Mouse (Mus musculus) kidney, embryonic 16.5 days (tissue): ENCODE measurements around the gene Stk16. TPM values are rescaled to one million over a fixed set of nuclear protein-coding genes. Genes with fewer than 3 reads are reported as not detected.

Experiments
- ATAC-seq: fragments of 200-750 bp; cut with Nextera tagmentation; 2 replicates; pipeline ENCODE4 v1.8.0; 2017; ENCODE audit warnings: moderate TSS enrichment; ENCODE audit not compliant: low FRiP score, low TSS enrichment
- H3K27ac ChIP-seq: fragments of 300-500 bp; sonication (generic); 2 replicates; pipeline ENCODE4 v1.5.1; 2014; ENCODE audit warnings: low read length
- H3K27me3 ChIP-seq: fragments of 300-500 bp; sonication (generic); 2 replicates; pipeline ENCODE4 v1.6.1; 2014; ENCODE audit warnings: low read length, control low read depth, mixed read lengths; ENCODE audit not compliant: insufficient read depth
- H3K36me3 ChIP-seq: fragments of 300-500 bp; sonication (generic); 2 replicates; pipeline ENCODE4 v1.6.1; 2014; ENCODE audit warnings: low read length, control low read depth, mixed read lengths; ENCODE audit not compliant: insufficient read depth
- H3K4me1 ChIP-seq: fragments of 300-500 bp; sonication (generic); 2 replicates; pipeline ENCODE4 v1.6.1; 2014; ENCODE audit warnings: low read length, control low read depth, mixed read lengths; ENCODE audit not compliant: insufficient read depth
- H3K4me2 ChIP-seq: fragments of 300-500 bp; sonication (generic); replicated peaks from 2 replicates; pipeline ENCODE4 v1.6.1; 2014; ENCODE audit warnings: low read depth, low read length
- H3K4me3 ChIP-seq: fragments of 300-500 bp; sonication (generic); 2 replicates; pipeline ENCODE4 v1.5.1; 2014; ENCODE audit warnings: mild to moderate bottlenecking, low read length
- H3K9ac ChIP-seq: fragments of 300-500 bp; sonication (generic); replicated peaks from 2 replicates; pipeline ENCODE4 v1.6.1; 2014; ENCODE audit warnings: low read length
- H3K9me3 ChIP-seq: fragments of 300-500 bp; sonication (generic); 2 replicates; pipeline ENCODE4 v1.6.1; 2016; ENCODE audit warnings: low read length, control low read depth
- WGBS: fragments of 180-500 bp; shearing (Covaris S2); extraction: QIAGEN DNeasy Blood & Tissue Kit; methylation state at CpG from one replicate; pipeline ENCODE4 v1.1.7; 2014; 5-methylcytosine and 5-hydroxymethylcytosine counted together
- polyA plus RNA-seq: library from polyadenylated mRNA; unstranded; fragments of >200 nt; fragmentation: Nextera tagmentation; extraction: Ambion mirVana; gene quantifications from 2 replicates; pipeline ENCODE4 v1.2.1, GENCODE M21; 2015

Stk16 gene
- polyA plus RNA-seq, 1 experiment from 2014 or later: 169 TPM

DNA sequence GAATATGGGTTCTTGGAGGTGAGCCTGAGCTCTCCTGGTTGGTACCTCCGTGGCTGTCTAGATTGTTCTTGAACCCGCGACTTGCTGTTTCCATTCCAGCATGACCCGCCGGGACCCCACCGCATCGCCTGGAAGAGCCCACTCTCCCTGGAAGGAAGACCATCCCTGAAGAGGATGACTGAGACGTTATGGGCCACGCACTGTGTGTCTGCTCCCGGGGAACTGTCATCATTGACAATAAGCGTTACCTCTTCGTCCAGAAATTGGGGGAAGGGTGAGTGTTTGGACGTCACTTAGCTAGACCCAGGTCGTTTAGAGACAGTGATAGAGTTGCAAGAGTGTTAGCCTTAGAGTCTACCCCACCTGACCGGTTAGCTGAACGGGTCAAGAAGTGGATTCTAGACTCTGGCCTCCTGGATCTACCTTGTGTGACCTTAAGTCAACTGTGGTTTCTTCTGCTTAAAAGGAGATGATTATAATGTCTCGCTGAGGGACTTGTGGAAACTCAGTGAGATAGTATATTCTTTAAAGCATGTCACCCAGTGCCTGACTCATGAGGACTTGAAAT lies 587 bp downstream of the Stk16 start:
- H3K4me3 ChIP-seq: peak overlapping the region; percentile 98
- no peak for ATAC-seq
- peaks cover 48% of the 10 kb centered on the region for H3K4me1 ChIP-seq
- peak overlapping the region; percentile 97 for H3K9ac ChIP-seq
- no peaks in the 10 kb centered on the region for H3K27me3 ChIP-seq
- peak overlapping the region; percentile 84 for H3K4me2 ChIP-seq
- WGBS: 12% methylated on average over 17 of the region's 17 CpGs
- peaks cover 32% of the 10 kb centered on the region for H3K36me3 ChIP-seq
- H3K27ac ChIP-seq: peak overlapping the region; percentile 52; the same call in 1 of the 2 replicates
- no peaks in the 10 kb centered on the region for H3K9me3 ChIP-seq

DNA sequence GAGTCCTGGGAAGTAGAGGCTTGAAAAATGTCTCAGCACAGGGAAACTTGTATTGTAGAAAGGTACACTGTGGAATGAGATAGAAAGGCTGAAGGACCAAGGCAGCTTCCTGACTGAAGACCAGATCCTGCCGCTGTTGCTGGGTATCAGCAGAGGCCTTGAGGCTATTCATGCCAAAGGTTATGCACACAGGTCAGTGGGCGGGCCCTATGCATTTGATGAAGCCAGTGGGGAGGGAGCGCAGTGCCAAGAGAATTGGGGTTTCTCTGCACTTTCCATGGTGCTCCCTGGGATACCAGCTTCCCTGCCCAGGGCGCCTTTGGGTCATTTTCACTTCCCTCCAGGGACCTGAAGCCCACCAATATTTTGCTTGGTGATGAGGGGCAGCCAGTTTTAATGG lies 1.9 kb downstream of the Stk16 start:
- H3K4me1 ChIP-seq: peaks cover 48% of the 10 kb centered on the region

DNA sequence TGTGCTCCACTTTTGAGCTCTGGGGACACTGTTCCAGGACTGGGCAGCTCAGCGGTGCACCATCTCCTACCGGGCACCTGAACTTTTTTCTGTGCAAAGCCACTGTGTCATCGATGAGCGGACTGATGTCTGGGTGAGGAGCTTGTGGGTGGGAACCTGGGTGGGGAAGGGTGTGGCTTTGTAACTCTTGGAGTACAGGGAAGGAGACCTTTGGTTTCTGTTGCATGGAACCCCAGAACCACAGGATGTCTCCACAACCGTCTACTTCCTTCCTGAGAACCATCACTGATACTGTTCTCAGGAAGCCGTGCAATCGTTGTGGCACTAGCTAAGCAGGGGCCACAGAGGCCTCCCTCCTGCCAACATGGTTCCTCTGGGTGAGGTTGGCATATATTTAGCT lies 2.5 kb downstream of the Stk16 start:
- 87% methylated on average over 7 of the region's 7 CpGs for WGBS

More for the DNA sequence above, 1.9 kb downstream of the Stk16 start:
- WGBS: 87% methylated on average over 4 of the region's 4 CpGs
- peaks cover 34% of the 10 kb centered on the region for H3K36me3 ChIP-seq
- H3K9ac ChIP-seq: no peak overlapping the region
- H3K4me3 ChIP-seq: no peak overlapping the region
- H3K27ac ChIP-seq: no peak overlapping the region
- peaks cover 5% of the 10 kb centered on the region; the same call in 1 of the 2 replicates for H3K27me3 ChIP-seq
- ATAC-seq: no peak
- no peaks in the 10 kb centered on the region for H3K9me3 ChIP-seq
- H3K4me2 ChIP-seq: no peak overlapping the region

GRCm38 (mm10) chr1:75214442-75214841 lies 3.8 kb downstream of the Stk16 start:
- Histone ChIP-seq H3K4me3 (no peak overlapping the region), H3K9me3 (no peaks in the 10 kb centered on the region), H3K36me3 (peaks cover 34% of the 10 kb centered on the region), H3K9ac (peak overlapping the region; percentile 27; the same call in 1 of the 2 replicates), H3K27ac (peak overlapping the region; percentile 91), H3K27me3 (peaks cover 14% of the 10 kb centered on the region; the same call in 1 of the 2 replicates), H3K4me2 (no peak overlapping the region), H3K4me1 (peaks cover 48% of the 10 kb centered on the region)
- ATAC-seq: peak; percentile 49
- 61% methylated on average over 2 of the region's 2 CpGs for WGBS

More for the DNA sequence above, 2.5 kb downstream of the Stk16 start:
- Histone ChIP-seq H3K9me3 (no peaks in the 10 kb centered on the region), H3K27ac (peak overlapping the region; percentile 91), H3K36me3 (peaks cover 34% of the 10 kb centered on the region), H3K4me2 (no peak overlapping the region), H3K4me3 (no peak overlapping the region), H3K9ac (no peak overlapping the region), H3K27me3 (peaks cover 7% of the 10 kb centered on the region; the same call in 1 of the 2 replicates), H3K4me1 (peaks cover 48% of the 10 kb centered on the region)
- no peak for ATAC-seq

DNA sequence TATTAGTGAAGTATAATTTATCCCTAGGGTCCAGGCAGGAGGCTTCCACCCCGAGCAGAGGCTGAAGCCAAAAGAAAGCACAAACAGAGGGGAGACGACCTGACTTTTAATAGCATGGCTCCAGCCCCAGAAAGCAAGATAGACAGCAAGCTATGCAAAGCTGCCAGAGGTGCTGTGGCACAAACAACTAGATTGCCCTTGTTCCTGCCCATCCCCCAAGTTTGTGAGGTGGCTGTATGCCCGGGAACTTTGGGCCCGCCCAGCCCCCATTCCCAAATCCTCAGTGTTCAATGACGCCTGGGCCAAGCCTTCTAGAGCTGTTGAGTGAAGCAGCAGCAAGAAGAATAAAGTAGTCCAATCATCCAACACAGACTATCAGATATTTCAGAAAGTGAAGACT lies 4.2 kb downstream of the Stk16 start:
- Histone ChIP-seq H3K27me3 (peaks cover 17% of the 10 kb centered on the region), H3K4me1 (peaks cover 48% of the 10 kb centered on the region), H3K4me2 (0 out of 2 replicates have a peak overlapping the region, but pooled peaks have one; percentile 17), H3K27ac (peak overlapping the region; percentile 91), H3K36me3 (peaks cover 34% of the 10 kb centered on the region), H3K9me3 (no peaks in the 10 kb centered on the region), H3K4me3 (no peak overlapping the region), H3K9ac (no peak overlapping the region)
- ATAC-seq: no peak
- 56% methylated on average over 5 of the region's 5 CpGs for WGBS

DNA sequence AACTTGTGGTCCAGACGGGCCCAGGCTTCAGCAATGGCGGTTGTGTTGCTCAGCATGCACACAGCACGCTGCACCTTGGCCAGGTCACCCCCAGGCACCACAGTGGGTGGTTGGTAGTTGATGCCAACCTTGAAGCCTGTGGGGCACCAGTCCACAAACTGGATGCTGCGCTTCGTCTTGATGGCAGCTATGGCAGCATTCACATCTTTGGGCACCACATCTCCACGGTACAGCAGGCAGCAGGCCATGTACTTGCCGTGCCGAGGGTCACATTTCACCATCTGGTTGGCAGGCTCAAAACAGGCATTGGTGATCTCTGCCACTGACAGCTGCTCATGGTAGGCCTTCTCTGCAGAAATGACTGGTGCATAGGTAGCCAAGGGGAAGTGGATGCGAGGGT lies 5.1 kb downstream of the Stk16 start:
- H3K4me2 ChIP-seq: no peak overlapping the region
- no peak overlapping the region for H3K9ac ChIP-seq
- peaks cover 34% of the 10 kb centered on the region for H3K36me3 ChIP-seq
- no peak for ATAC-seq
- H3K27me3 ChIP-seq: peaks cover 26% of the 10 kb centered on the region
- peaks cover 44% of the 10 kb centered on the region for H3K4me1 ChIP-seq
- 87% methylated on average over 9 of the region's 9 CpGs for WGBS
- H3K27ac ChIP-seq: peak overlapping the region; percentile 91; the same call in 1 of the 2 replicates
- H3K4me3 ChIP-seq: no peak overlapping the region
- no peaks in the 10 kb centered on the region for H3K9me3 ChIP-seq

DNA sequence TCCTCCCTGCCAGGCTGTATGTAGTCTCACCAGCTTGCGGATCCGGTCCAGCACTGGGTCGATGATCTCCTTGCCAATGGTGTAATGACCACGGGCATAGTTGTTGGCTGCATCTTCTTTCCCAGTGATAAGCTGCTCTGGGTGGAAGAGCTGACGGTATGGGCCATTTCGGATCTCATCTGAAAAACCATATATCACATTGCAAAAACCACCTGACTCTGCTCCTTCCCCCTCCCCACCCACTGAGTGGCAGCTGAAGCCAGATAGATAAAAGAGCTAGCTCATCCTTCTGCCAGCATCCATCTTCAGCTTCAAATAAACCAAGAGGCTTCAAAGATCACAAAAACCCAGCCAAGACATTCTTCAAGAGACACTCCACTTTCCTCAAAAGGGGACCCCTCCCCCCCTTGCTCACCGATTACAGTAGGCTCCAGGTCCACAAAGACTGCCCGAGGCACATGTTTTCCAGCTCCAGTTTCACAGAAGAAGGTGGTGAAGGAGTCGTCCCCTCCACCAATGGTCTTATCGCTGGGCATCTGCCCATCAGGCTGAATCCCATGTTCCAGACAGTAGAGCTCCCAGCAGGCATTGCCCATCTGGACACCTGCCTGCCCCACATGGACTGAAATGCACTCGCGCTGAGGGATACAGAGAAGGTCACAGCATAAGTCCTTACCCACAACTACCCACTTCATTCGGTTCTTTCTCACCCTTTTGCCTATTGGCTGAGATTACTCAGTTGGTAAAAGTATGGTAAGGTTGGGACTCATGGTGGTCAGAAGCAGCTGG lies 6.4 kb downstream of the Stk16 start:
- 73% methylated on average over 13 of the region's 13 CpGs for WGBS
- Histone ChIP-seq H3K27me3 (peaks cover 33% of the 10 kb centered on the region), H3K9ac (peak overlapping the region; percentile 28; the same call in 1 of the 2 replicates), H3K36me3 (peaks cover 32% of the 10 kb centered on the region), H3K9me3 (no peaks in the 10 kb centered on the region), H3K4me2 (peak overlapping the region; percentile 99), H3K27ac (peak overlapping the region; percentile 1; the same call in 1 of the 2 replicates), H3K4me1 (peaks cover 36% of the 10 kb centered on the region), H3K4me3 (peak overlapping the region; percentile 54; the same call in 1 of the 2 replicates)
- no peak for ATAC-seq

- H3K27me3 ChIP-seq: peaks cover 33% of the 10 kb centered on the region
- H3K36me3 ChIP-seq: peaks cover 24% of the 10 kb centered on the region
- no peaks in the 10 kb centered on the region for H3K9me3 ChIP-seq
- no peak for ATAC-seq
- H3K4me1 ChIP-seq: peaks cover 28% of the 10 kb centered on the region
- H3K9ac ChIP-seq: peak overlapping the region; percentile 68; the same call in 1 of the 2 replicates
- peak overlapping the region; percentile 9; the same call in 1 of the 2 replicates for H3K27ac ChIP-seq
- peak overlapping the region; percentile 99 for H3K4me2 ChIP-seq
- peak overlapping the region; percentile 54 for H3K4me3 ChIP-seq
- 3% methylated on average over 6 of the region's 6 CpGs for WGBS
Measured at GRCm38 (mm10) chr1:75217893-75218226, 7.2 kb downstream of the Stk16 start.

DNA sequence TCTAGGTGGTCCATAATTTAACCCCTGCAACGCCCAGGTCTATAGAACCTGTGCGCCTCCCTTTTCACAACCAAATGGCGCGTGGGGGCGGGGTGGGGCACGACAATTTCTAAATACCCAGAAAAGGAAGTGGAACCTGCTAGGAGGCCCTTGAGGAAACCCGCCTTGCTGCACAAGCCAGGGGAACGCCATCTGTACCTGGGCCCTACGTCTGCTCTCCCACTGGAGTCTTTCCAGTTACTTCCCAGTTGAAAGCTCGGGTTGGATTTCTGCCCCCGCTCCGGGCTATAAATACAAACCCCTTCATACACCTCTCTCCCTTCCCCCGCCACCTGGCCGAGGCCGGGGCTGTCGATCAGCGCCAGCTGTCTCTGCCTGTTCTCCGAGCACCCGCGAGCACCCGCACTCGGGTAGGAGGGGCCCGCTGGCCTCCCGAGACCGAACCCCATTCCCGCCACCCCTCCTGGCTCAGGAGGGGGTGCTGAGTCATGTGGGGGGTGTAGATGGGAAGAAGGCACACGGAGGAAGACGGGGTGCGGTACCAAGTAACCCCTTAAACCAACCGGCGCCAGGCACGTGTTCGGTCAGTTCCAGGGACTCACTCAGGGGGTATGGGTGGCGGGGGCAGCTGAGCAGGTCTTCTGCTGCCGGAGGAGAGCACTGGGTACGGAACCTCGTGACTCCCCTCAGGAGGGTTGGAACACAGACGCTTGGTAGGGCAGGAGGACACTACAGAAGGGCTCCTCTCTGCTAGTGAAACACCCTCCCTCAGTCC lies 7.8 kb downstream of the Stk16 start:
- Histone ChIP-seq H3K4me2 (peak overlapping the region; percentile 99), H3K9ac (peak overlapping the region; percentile 68), H3K4me3 (peak overlapping the region; percentile 54), H3K27ac (no peak overlapping the region; the same call in 1 of the 2 replicates), H3K27me3 (peaks cover 33% of the 10 kb centered on the region), H3K4me1 (peaks cover 23% of the 10 kb centered on the region), H3K9me3 (no peaks in the 10 kb centered on the region), H3K36me3 (peaks cover 20% of the 10 kb centered on the region)
- 2% methylated on average over 38 of the region's 38 CpGs for WGBS
- ATAC-seq: peak; percentile 10; the same call in 1 of the 2 replicates
